Mouse (Mus musculus) cerebellum, adult 2 months (tissue): ENCODE results near the gene Kcnk6. TPM values are rescaled to one million over a fixed set of nuclear protein-coding genes. Genes with fewer than 3 reads are reported as not detected.

Source experiments
- DNase-seq, 2 experiments: peaks; one replicate each; pipeline ENCODE4 v3.0.0; 2021
- H3K27ac ChIP-seq: fragments of 200-500 bp; 2 replicates; pipeline ENCODE4 v1.5.1; 2012; ENCODE audit warnings: low read length, control low read depth, inconsistent platforms; ENCODE audit not compliant: insufficient read depth
- H3K27me3 ChIP-seq: fragments of 200-500 bp; 2 replicates; pipeline ENCODE4 v1.6.1; 2012; ENCODE audit warnings: inconsistent platforms, mild to moderate bottlenecking, low read length, moderate library complexity; ENCODE audit not compliant: control insufficient read depth, insufficient read depth
- H3K4me1 ChIP-seq: fragments of 200-500 bp; 2 replicates; pipeline ENCODE4 v1.6.1; 2011; ENCODE audit warnings: low read length; ENCODE audit not compliant: control insufficient read depth, insufficient read depth
- H3K4me3 ChIP-seq: fragments of 200-500 bp; replicated peaks from 2 replicates; pipeline ENCODE3; 2011; ENCODE audit warnings: mild to moderate bottlenecking, low read depth, low read length, control low read depth; ENCODE audit not compliant: insufficient read depth
- CTCF ChIP-seq: fragments of 200-500 bp; IDR thresholded peaks from 2 replicates; pipeline ENCODE4 v1.5.1; 2011; ENCODE audit warnings: low read depth, mild to moderate bottlenecking, control low read depth, low read length, moderate library complexity, borderline replicate concordance; ENCODE audit not compliant: insufficient read depth
- POLR2A ChIP-seq: fragments of 200-500 bp; IDR thresholded peaks from 2 replicates; pipeline ENCODE4 v1.6.1; 2011; ENCODE audit warnings: low read length, control low read depth, borderline replicate concordance; ENCODE audit not compliant: insufficient read depth
- WGBS: fragments of 180-500 bp; shearing (Covaris S2); methylation state at CpG from one replicate; pipeline ENCODE4 v1.1.7; 2018; 5-methylcytosine and 5-hydroxymethylcytosine counted together
- polyA plus RNA-seq: library from polyadenylated mRNA; depleted of rRNA; stranded (reverse); fragments of >200 nt; gene quantifications from 2 replicates; pipeline ENCODE4 v1.2.3, GENCODE M21; 2012

The Kcnk6 gene
- polyA plus RNA-seq, 1 experiment, result 0.57 TPM

DNA sequence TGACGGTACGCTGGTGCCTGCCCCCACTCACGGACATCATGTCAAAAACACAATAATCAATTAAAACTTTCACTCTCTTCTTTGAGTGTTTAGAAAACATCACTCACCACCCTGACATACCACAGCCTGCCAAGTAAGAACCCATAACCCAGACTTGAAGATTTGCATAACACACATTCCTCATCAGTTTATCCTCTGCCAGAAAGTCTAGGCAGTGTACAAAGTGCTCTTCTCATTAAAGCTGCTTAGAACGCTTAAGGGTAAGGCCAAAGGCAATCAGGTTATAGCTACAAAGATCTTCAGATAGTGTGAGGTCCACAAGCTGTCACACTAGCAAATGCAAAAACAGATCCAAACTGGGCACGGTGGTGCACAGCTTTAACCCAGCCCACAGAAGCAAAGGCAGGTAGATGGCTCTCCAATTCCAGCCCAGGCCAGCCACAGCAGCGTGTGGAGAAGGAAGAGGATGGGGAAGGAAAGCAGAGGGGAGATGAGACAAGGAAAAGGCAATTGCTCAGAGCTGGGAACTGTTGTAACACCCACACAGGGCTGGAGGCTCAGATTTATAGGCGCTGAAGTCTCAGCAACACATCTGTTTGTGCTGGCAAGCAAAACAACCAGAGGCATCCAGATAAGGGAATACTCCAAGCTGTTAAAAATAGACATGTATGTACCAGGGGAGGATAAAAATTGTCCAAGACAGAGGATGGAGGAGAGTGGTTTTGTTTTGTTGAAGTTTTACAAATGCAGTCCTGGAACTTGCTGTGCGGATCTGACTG, 39.6 kb upstream of the Kcnk6 start:
- TF ChIP-seq CTCF (no peak), POLR2A (no peak)
- no peak overlapping the region for H3K27ac ChIP-seq
- no peaks in the 10 kb centered on the region for H3K27me3 ChIP-seq
- no peak overlapping the region for H3K4me3 ChIP-seq
- DNase-seq, result no peak
- H3K4me1 ChIP-seq, result peaks cover 6% of the 10 kb centered on the region
- WGBS, result 69% methylated on average over 8 of the region's 8 CpGs

- Histone ChIP-seq H3K27ac (no peak overlapping the region), H3K4me3 (no peak overlapping the region), H3K27me3 (no peaks in the 10 kb centered on the region), H3K4me1 (peaks cover 4% of the 10 kb centered on the region)
- no peak for TF ChIP-seq POLR2A
- TF ChIP-seq CTCF, result no peak
- WGBS, result 56% methylated on average over 4 of the region's 4 CpGs
- DNase-seq, result no peak
Measured at GRCm38 (mm10) chr7:29270445-29270844, 38.1 kb upstream of the Kcnk6 start.

- H3K4me1 ChIP-seq, result peaks cover 4% of the 10 kb centered on the region
- no peak for DNase-seq
- TF ChIP-seq CTCF, result no peak
- TF ChIP-seq POLR2A, result no peak
- H3K4me3 ChIP-seq, result no peak overlapping the region
- whole genome bisulfite sequencing, result 53% methylated on average over 4 of the region's 4 CpGs
- H3K27me3 ChIP-seq, result no peaks in the 10 kb centered on the region
- no peak overlapping the region for H3K27ac ChIP-seq
Measured at GRCm38 (mm10) chr7:29266931-29267330, 34.6 kb upstream of the Kcnk6 start.

GRCm38 (mm10) chr7:29265636-29266035, 33.3 kb upstream of the Kcnk6 start:
- no peak for DNase-seq
- H3K27ac ChIP-seq, result no peak overlapping the region
- peaks cover 4% of the 10 kb centered on the region for H3K4me1 ChIP-seq
- no peak overlapping the region for H3K4me3 ChIP-seq
- WGBS, result 83% methylated on average over 7 of the region's 7 CpGs
- TF ChIP-seq CTCF, result no peak
- no peak for TF ChIP-seq POLR2A
- no peaks in the 10 kb centered on the region for H3K27me3 ChIP-seq

DNA sequence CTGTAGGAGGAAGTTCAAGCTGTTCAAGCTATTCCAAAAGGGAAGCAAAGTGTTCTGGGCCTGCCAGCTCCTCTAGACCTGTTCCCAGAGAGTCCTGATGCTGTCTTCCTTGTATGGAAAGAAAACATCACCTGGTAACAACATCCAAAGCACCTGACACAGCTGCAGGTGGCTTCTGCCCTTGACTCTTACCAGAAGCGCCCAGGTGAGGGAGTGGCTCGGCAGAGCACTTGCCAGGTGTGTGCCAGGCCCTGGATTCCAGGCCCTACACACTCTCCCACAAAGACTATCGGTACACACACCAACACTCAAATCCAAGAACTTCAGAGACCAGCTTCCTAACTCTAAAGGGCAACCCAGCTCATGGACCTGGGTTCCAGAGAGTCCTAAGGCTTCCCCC, 31.5 kb upstream of the Kcnk6 start:
- WGBS, result 88% methylated on average over 3 of the region's 3 CpGs
- Histone ChIP-seq H3K4me3 (no peak overlapping the region), H3K27ac (no peak overlapping the region), H3K4me1 (no peaks in the 10 kb centered on the region), H3K27me3 (no peaks in the 10 kb centered on the region)
- DNase-seq, result no peak
- TF ChIP-seq CTCF, result no peak

DNA sequence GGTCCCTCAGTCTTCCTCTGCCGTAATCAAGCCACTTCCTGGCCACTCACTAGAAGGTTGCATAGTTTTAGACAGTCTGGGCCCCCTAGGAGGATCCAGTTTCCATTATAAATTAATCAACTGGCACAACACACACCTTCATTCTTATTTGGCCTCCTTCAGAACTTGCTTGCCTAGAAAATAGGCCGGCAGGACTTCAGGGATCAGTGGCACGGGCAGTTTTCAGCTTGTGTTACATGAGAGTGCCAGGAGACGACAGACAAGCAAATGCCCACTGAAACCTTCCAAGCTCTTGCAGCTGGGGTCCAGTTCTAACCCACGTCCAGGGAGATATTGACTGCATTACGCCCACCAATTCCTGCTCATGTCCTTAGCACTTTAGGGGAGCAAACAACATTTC, 29.8 kb upstream of the Kcnk6 start:
- Histone ChIP-seq H3K27me3 (no peaks in the 10 kb centered on the region), H3K27ac (no peak overlapping the region), H3K4me1 (no peaks in the 10 kb centered on the region), H3K4me3 (no peak overlapping the region)
- 65% methylated on average over 6 of the region's 6 CpGs for WGBS
- TF ChIP-seq POLR2A (no peak), CTCF (no peak)
- no peak for DNase-seq

DNA sequence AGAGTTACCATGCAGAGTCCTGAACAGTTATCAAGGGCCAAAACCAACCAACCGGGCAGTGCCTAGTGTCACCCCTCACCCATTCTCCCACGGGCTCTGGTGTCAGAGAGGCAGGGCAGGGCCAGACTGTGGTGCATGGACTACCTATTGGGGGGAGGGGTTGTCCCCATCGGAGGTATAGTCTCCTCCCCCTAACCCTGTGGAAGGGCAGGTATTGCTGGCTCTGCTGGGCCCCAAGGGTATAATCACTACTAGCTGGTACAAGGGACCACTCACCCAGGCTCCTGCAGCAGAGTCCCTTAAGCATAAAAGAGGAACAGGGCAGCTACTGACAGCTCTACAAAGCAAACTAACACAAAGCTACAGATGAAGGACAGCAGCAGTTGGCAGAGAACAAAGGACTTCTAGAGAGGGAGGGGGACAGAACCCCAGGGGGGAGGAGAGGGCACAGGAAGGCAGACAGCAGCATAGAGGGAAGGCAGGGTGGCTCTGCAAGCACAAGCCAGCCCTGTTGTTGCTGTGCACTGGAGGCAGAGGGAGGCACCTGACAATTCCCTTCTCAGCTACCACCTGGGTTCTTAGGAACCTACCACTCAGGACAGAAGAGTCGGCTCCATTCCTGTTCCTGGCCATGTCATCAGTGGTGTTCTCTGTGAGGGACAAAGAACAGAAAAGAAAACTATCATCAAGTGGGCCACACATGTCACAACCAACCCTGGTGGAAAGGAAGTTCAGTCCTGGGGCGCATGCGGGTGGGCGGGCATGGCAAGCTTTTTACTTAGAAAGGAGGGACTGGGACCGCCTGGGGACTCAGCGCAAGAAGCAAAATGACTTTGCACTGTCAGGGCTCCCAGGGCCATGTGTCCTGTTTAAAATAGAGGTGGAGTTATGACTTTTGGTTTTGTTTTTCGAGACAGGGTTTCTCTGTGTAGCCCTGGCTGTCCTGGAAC, 27.7 kb upstream of the Kcnk6 start:
- DNase-seq, result no peak
- Histone ChIP-seq H3K27ac (no peak overlapping the region), H3K27me3 (no peaks in the 10 kb centered on the region), H3K4me3 (no peak overlapping the region), H3K4me1 (no peaks in the 10 kb centered on the region)
- 59% methylated on average over 10 of the region's 10 CpGs for WGBS
- no peak for TF ChIP-seq CTCF
- no peak for TF ChIP-seq POLR2A
